Mouse (Mus musculus): ENCODE results near the gene Gli3.

Gli3 gene

DNA sequence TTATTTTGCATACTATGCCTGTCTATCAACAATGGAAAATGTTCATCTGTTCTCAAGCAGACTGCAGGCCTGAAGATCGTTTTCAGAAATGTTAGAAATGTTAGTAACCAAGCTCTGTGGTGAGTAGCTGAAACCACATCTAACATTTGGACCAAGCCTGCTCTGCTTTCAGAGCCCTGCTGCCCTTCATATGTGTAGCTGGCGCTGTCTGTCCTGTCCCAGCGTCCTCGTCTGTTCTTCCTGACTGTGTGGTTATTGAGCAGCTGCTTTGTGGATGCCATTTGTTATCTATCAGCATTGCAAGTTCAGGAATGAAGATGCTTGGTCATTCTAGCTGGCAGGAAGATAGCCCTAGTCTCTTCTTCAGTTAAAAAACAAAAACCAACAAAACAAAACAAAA lies 35.3 kb downstream of the Gli3 start:
- DNase-seq: no peak

- no peak for DNase-seq
Measured at GRCm38 (mm10) chr13:15510925-15511324, 47.9 kb downstream of the Gli3 start.

- DNase-seq: no peak
Measured at GRCm38 (mm10) chr13:15513114-15513513, 50.1 kb downstream of the Gli3 start.

GRCm38 (mm10) chr13:15514082-15514481 lies 51.0 kb downstream of the Gli3 start:
- no peak for DNase-seq

DNA sequence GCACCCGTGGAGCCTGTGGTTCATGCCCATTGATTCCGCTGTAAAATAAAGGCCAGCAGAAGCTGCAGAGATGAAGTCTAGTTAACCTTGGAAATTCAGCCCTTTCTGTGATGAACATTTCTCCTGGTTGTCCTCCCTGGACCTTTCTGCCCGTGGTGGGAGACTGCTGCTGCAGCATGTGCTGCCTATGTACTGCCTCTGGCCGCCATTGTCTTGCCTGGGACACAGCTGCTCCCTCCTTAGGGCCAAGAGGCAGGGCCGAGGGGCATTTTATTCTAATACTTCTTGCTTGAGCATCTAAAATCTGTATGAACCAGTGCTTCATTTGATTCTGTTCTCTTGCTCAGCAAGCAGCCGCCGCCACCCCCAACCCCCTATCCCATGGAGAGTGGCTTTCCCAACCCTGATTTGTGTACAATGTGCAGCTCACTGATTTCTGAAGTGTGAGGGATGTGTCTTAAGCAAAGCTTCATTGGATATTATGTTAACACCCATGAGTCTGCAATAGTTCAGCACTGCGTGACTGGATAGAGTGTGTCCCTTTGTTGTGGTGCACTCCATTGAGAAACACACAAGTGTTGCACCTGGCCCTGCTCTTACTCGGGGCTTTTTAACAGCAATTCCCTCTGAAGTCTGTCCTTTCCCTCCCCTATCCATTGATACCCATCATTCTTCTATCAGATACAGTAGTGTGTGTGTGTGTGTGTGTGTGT lies 54.2 kb downstream of the Gli3 start:
- DNase-seq: no peak

DNA sequence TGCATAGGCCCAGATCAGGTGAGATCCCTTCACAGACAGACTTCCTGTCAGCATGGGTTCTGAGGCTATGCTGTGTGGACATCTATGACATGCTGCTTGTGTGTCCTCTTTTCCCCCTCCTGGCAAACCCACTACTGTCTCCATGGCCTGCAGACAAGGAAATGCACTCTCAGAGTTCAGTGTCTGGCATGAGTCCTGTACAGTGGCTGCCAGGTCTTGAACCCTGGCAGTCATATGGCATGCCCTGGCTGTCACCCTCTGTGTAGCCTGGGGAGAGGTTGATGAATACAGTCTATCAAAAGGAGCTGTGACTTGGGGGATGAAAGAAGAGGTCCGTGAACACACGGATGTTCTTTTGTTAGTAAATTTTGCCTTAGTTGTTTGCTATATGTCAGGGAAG lies 57.3 kb downstream of the Gli3 start:
- no peak for DNase-seq

GRCm38 (mm10) chr13:15522153-15522552 lies 59.1 kb downstream of the Gli3 start:
- DNase-seq: no peak

GRCm38 (mm10) chr13:15524208-15524607 lies 61.2 kb downstream of the Gli3 start:
- no peak for DNase-seq

DNA sequence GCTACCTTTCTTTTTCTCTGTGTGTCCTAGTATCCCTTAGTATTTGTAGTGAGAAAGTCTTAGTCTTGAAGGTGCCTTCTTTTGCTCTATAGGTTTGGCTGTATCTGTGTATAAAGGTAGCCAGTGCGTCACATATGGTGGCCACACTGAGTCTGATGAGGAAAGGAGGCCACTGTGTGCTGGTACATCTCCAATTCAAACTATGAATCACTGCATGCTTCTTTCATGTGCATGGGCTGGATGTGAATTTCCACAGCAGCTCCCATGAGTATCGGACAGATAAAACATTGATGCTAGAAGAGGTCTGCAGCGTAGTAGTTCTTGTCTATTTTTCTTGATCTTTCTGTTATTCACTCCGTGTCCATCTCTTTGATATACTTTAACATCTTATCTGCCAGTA lies 63.7 kb downstream of the Gli3 start:
- no peak for DNase-seq

GRCm38 (mm10) chr13:15531568-15531967 lies 68.5 kb downstream of the Gli3 start:
- no peak for DNase-seq

DNA sequence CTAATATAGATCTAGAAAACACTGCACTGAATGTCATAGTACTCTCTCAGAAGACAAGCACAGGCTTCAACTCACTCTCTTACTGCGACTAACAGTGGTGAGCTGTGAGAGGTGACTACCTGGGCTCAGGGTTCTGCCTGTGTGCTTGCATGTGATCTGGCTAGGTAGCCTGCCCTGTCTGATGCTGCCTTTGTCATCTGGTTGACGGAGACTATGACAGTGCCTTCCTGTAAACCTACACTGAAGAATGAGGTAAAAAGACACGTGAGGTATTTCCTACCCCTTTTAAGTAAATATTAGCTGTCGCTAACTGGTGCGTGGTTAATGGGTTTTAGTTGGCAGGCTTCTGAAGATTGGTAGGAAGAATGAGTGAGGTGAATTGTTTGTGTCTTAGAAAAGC lies 74.2 kb downstream of the Gli3 start:
- no peak for DNase-seq

DNA sequence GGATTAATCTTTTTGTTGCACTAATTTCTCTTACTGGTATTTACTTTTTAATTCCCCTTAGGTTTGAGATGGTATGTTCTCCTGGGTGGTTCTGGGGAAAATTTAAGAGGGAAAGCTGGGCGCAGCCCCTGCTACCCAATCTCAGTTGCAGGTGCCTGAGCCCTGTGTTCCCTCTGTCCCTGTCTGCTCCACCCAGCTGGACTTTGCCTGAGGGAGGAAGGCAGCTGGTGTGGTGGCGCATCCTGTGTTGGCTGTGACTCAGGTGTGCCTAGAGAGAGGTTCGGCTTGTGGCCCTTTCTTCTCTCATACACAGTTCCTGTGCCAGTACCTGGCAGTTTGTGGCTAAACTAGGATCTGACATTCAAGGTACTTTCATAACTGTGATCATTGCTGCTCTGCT lies 74.6 kb downstream of the Gli3 start:
- peak; percentile 38 to 69 for DNase-seq

DNA sequence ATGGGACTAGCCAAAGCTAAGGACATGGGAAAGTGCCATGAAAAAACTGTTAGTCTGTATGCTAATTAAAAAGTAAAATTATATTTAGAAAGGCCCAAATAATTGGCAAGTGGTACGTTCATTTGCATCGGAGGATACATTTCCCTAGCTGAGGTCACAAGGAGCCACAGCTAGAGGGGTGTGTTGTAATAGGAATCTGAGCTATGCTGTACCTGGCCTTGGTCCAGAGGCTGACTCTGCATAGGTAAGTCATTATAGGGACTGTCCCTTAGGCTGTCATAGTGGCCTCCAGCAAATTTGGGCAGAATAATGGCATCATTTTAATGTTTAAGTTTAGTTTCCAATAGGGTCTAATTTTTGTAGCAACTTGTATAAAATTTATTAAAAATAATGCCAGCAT lies 75.4 kb downstream of the Gli3 start:
- DNase-seq: peak; percentile 47 to 55

DNA sequence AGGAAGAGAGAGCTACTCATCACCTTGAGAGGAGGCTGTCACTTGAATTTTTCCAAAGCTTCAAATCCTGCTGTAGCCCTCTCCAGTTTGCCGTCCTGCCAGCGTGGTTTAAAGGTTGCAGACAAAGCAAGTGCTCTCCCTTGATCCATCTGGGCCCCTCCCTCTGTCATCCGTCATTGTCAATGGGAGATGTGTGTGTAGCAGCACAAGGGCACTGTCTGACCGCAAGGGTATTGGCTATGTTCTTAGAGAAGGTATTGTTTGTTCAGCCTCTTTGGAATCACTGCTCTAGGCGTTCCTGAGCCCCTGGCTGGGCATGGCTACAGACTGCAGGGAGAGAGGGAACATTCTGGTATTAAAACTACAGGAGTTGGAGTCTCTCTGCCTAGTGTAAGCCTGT lies 79.0 kb downstream of the Gli3 start:
- DNase-seq: no peak

GRCm38 (mm10) chr13:15543169-15543887 lies 80.3 kb downstream of the Gli3 start:
- DNase-seq: no peak

GRCm38 (mm10) chr13:15543888-15544640 lies 81.0 kb downstream of the Gli3 start:
- DNase-seq: no peak

GRCm38 (mm10) chr13:15545346-15545896 lies 82.4 kb downstream of the Gli3 start:
- no peak for DNase-seq

- DNase-seq: no peak
Measured at GRCm38 (mm10) chr13:15546258-15546657, 83.2 kb downstream of the Gli3 start.

DNA sequence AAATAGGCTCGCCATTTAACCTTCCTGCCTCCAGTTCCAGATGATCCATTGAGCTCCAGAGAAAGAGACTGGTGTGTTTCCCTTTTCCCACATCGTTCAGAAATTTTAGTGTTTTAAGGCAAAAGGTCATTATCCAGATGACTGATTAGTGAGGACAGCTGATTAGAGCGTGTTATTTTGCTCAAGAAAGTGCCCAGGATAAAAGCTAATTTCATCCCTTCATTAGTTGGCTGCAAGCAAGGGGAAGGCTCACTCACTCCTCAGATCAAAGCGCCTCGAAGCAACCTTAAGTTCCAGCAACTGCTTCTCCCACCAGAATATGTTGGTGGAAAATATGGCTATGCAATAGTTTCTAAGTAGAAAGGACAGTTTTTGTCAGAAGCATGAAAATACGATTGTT lies 86.4 kb downstream of the Gli3 start:
- no peak for DNase-seq

DNA sequence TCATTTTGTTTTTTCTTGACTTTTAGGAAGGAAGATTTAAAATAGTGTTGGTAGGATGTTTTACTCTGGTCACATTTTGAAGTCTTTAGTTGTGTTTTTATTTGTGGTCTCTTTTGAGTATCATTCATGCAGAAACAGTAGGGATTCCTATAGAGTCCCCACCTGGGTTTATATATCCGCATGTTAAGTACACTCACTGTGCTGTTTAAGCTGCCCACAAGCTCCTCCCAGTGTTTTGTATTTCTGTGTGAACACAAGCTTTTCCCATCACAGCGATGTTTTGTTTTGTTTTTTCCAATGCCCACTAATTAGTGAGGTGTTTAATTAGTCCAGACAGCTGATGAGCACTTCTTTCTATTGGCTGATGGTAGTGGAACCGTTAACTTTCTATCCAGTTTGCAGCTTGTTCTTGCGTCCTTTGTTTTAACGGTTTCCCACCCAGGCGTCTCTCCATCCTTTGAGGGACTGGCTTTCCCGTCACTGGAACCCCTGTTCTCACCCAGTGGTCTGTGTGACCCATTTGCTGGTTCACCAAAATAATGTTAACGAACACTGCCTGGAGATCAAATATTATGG lies 87.1 kb downstream of the Gli3 start:
- DNase-seq: no peak

- DNase-seq: no peak
Measured at GRCm38 (mm10) chr13:15550731-15551130, 87.7 kb downstream of the Gli3 start.

GRCm38 (mm10) chr13:15552009-15552408 lies 89.0 kb downstream of the Gli3 start:
- no peak for DNase-seq

- no peak for DNase-seq
Measured at GRCm38 (mm10) chr13:15556646-15557098, 93.6 kb downstream of the Gli3 start.
